Mouse (Mus musculus) forebrain, embryonic 16.5 days (tissue): ENCODE data around the gene 1110051M20Rik. TPM values are rescaled to one million over a fixed set of nuclear protein-coding genes. Genes with fewer than 3 reads are reported as not detected.
"Not testable (repeated sequence)": the region's sequence is repeated elsewhere in the genome, so short reads cannot be mapped to it uniquely, and the experiment has no call there.

Experiments
- ATAC-seq: fragments of 200-750 bp; cut with Nextera tagmentation; 2 replicates; pipeline ENCODE4 v1.8.0; 2017; ENCODE audit warnings: mild to moderate bottlenecking, moderate library complexity
- H3K27ac ChIP-seq: fragments of 300-500 bp; sonication (generic); 2 replicates; pipeline ENCODE4 v1.5.1; 2014; ENCODE audit warnings: low read length, control low read depth
- H3K27me3 ChIP-seq: fragments of 300-500 bp; sonication (generic); replicated peaks from 2 replicates; pipeline ENCODE4 v1.6.1; 2014; ENCODE audit warnings: low read length; ENCODE audit not compliant: control insufficient read depth, insufficient read depth
- H3K36me3 ChIP-seq: fragments of 300-500 bp; sonication (generic); 2 replicates; pipeline ENCODE4 v1.6.1; 2014; ENCODE audit not compliant: control insufficient read depth, insufficient read depth
- H3K4me1 ChIP-seq: fragments of 300-500 bp; sonication (generic); replicated peaks from 2 replicates; pipeline ENCODE4 v1.6.1; 2014; ENCODE audit warnings: low read length; ENCODE audit not compliant: control insufficient read depth, insufficient read depth
- H3K4me2 ChIP-seq: fragments of 300-500 bp; sonication (generic); 2 replicates; pipeline ENCODE4 v1.6.1; 2014; ENCODE audit warnings: mild to moderate bottlenecking, low read length, control low read depth
- H3K4me3 ChIP-seq: fragments of 300-500 bp; sonication (generic); replicated peaks from 2 replicates; pipeline ENCODE4 v1.5.1; 2014; ENCODE audit warnings: mild to moderate bottlenecking, low read length, control low read depth
- H3K9ac ChIP-seq: fragments of 300-500 bp; sonication (generic); replicated peaks from 2 replicates; pipeline ENCODE4 v1.6.1; 2014; ENCODE audit warnings: low read depth, low read length, control low read depth
- H3K9me3 ChIP-seq: fragments of 300-500 bp; sonication (generic); 2 replicates; pipeline ENCODE4 v1.6.1; 2016; ENCODE audit warnings: low read length; ENCODE audit not compliant: control insufficient read depth
- WGBS: fragments of 180-500 bp; shearing (Covaris S2); extraction: QIAGEN DNeasy Blood & Tissue Kit; methylation state at CpG from one replicate; pipeline ENCODE4 v1.1.7; 2014; 5-methylcytosine and 5-hydroxymethylcytosine counted together
- polyA plus RNA-seq: library from polyadenylated mRNA; unstranded; fragments of >200 nt; fragmentation: Nextera tagmentation; extraction: Ambion mirVana; gene quantifications from 2 replicates; pipeline ENCODE4 v1.2.1, GENCODE M21; 2015

The 1110051M20Rik gene
- polyA plus RNA-seq: 163 and 187 TPM in 2 replicates

DNA sequence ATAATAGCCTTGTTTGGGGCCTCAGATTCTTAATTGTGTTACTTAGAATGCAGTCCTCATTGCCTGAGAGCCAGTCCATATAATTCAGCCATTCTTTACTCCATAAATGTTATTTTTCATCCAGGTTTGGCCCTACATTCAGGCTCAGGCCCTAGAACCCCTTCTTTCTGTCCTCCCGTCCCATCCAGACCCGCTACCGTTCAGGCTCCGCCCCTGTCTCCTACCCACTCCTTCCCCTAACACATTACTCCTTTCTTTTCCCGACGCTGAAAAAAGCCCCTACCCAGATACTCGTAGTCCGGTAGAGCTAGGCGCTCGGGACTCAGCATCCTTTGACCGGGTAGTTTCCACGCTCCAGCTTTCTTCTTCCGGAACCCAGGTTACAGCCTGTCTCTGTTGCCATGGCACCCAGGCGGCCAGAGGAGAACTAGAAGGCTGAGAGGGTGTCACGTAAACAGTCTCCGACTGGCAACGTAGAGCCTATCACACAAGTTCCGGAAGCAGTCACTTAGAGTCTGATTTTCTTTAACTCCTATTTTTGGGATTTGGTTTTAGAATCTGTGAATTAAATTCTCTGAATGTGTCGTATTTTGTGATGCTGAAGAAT, at the start of gene 1110051M20Rik:
TSS of gene 1110051M20Rik (minus strand) at position 419 of the 607 bp plus-strand sequence.
- under 1% methylated on average over 19 of the region's 19 CpGs for WGBS
- Histone ChIP-seq H3K4me1 (peaks cover 9% of the 10 kb centered on the region; the same call in 1 of the 2 replicates), H3K4me3 (peak within 1 kb of the TSS; percentile 79), H3K27ac (peak within 1 kb of the TSS; percentile 81), H3K36me3 (no peaks in the 10 kb centered on the region), H3K9me3 (no peaks in the 10 kb centered on the region), H3K9ac (peak within 1 kb of the TSS; percentile 70), H3K27me3 (no peaks in the 10 kb centered on the region), H3K4me2 (peak within 1 kb of the TSS; percentile 80)
- ATAC-seq: peak; percentile 99

DNA sequence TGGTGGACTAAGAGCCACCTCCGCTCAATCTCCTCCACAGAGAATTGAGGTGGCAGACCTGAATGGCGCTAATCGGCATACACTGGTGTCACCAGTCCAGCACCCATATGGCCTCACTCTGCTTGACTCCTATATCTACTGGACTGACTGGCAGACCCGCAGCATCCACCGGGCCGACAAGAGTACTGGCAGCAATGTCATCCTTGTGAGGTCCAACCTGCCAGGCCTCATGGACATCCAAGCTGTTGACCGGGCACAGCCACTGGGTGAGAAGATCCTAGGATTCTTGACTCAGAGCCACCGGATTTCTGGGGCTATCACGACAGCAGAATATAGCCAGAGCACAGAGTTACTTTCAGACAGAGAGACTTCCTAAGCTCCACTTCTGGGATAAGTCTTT, 49.5 kb upstream of the 1110051M20Rik start:
- no peak overlapping the region for H3K4me2 ChIP-seq
- H3K27ac ChIP-seq: no peak overlapping the region
- H3K36me3 ChIP-seq: no peaks in the 10 kb centered on the region; the same call in 1 of the 2 replicates
- 97% methylated on average over 9 of the region's 9 CpGs for WGBS
- ATAC-seq: no peak
- no peak overlapping the region for H3K9ac ChIP-seq
- no peaks in the 10 kb centered on the region for H3K4me1 ChIP-seq
- no peak overlapping the region for H3K4me3 ChIP-seq
- no peaks in the 10 kb centered on the region for H3K9me3 ChIP-seq
- H3K27me3 ChIP-seq: no peaks in the 10 kb centered on the region

DNA sequence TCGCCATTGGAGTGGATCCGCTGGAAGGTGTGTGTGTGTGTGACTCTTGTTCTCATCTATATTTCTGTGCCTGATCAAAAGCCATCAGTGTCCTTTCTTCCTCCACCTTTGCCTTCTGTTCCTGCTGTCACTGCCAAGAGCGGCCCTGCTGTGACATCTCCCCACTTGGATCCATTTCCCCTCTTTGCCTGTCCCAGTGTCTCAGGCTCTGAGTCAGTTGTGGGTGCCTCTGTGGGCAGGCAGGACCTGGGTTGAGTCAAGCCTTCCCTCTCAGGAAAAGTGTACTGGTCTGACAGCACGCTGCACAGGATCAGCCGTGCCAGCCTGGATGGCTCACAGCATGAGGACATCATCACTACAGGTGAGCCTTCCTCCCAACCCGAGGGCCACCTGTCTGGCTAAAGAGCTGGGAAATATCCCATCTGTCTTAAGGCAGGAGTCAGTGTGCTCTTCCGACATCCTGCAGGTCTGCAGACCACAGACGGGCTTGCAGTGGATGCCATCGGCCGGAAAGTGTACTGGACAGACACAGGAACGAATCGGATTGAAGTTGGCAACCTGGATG, 47.6 kb upstream of the 1110051M20Rik start:
- no peaks in the 10 kb centered on the region for H3K9me3 ChIP-seq
- H3K4me1 ChIP-seq: no peaks in the 10 kb centered on the region
- no peaks in the 10 kb centered on the region for H3K27me3 ChIP-seq
- no peaks in the 10 kb centered on the region; the same call in 1 of the 2 replicates for H3K36me3 ChIP-seq
- no peak overlapping the region for H3K4me2 ChIP-seq
- 93% methylated on average over 12 of the region's 12 CpGs for WGBS
- no peak overlapping the region for H3K4me3 ChIP-seq
- no peak overlapping the region for H3K27ac ChIP-seq
- H3K9ac ChIP-seq: no peak overlapping the region
- ATAC-seq: no peak

DNA sequence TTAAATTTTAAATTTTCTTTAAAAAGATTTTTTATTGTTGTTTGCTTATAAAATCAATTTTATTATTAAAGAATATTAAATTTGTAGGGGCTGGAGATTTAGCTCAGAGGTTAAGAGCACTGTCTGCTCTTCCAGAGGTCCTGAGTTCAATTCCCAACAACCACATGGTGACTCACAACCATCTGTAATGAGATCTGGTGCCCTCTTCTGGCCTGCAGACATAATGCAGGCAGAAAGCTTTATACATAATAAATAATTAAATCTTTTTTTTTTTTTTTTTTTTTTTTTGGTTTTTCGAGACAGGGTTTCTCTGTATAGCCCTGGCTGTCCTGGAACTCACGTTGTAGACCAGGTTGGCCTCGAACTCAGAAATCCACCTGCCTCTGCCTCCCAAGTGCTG, 42.8 kb upstream of the 1110051M20Rik start:
- not testable (repeated sequence) for H3K9ac ChIP-seq, H3K36me3 ChIP-seq, H3K27ac ChIP-seq, H3K4me2 ChIP-seq, H3K4me1 ChIP-seq, H3K9me3 ChIP-seq, ATAC-seq, H3K27me3 ChIP-seq, H3K4me3 ChIP-seq
- 60% methylated on average over 3 of the region's 3 CpGs for WGBS

DNA sequence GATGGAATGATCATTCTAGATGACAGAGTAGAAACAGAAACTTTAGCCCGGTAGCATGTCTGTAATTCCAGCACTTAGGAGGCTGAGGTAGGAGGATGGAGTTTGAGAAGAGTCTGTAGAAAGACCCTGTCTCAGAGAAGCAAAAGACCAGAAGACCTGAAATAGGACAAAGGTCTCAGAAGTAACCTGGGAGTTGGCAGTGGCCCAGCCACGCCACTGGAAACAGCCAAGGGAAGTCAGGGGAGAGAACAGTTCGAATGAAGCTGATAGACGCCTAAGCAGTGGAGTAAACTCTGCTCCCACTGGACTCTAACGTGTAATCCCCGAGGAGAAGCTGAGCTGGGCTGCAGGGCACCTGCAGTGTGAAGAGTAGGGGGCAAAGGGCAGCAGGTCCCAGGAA, 40.8 kb upstream of the 1110051M20Rik start:
- no peaks in the 10 kb centered on the region for H3K27me3 ChIP-seq
- ATAC-seq: no peak
- no peak overlapping the region for H3K4me3 ChIP-seq
- H3K9ac ChIP-seq: no peak overlapping the region
- 0 out of 2 replicates have a peak, but pooled peaks cover 3% of the 10 kb centered on the region for H3K4me1 ChIP-seq
- no peaks in the 10 kb centered on the region for H3K36me3 ChIP-seq
- no peaks in the 10 kb centered on the region for H3K9me3 ChIP-seq
- WGBS: 89% methylated on average over 6 of the region's 6 CpGs
- H3K27ac ChIP-seq: no peak overlapping the region
- H3K4me2 ChIP-seq: no peak overlapping the region

DNA sequence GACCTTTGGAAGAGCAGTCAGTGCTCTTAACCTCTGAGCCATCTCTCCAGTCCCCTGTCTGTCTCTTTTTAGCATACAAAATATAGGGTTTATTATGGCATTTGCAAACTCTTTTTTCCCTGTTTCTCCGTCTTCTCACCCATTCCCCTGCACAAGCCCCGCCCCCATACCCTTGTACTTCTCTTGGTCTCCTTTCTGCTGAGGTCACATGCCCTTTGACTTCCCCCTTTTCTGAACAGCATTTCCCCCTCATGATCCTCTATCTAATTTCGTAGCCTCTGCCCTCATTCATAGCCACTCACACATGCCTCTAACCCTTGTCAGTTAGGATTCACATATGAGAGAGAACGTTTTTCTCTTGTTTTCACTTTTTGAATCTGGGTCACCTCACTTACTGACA, 40.2 kb upstream of the 1110051M20Rik start:
- no peak for ATAC-seq
- WGBS: 80% methylated on average over 4 of the region's 4 CpGs
- Histone ChIP-seq H3K27me3 (no peaks in the 10 kb centered on the region), H3K27ac (no peak overlapping the region), H3K4me1 (0 out of 2 replicates have a peak, but pooled peaks cover 3% of the 10 kb centered on the region), H3K4me2 (no peak overlapping the region), H3K4me3 (no peak overlapping the region), H3K9ac (no peak overlapping the region), H3K36me3 (no peaks in the 10 kb centered on the region), H3K9me3 (no peaks in the 10 kb centered on the region)

DNA sequence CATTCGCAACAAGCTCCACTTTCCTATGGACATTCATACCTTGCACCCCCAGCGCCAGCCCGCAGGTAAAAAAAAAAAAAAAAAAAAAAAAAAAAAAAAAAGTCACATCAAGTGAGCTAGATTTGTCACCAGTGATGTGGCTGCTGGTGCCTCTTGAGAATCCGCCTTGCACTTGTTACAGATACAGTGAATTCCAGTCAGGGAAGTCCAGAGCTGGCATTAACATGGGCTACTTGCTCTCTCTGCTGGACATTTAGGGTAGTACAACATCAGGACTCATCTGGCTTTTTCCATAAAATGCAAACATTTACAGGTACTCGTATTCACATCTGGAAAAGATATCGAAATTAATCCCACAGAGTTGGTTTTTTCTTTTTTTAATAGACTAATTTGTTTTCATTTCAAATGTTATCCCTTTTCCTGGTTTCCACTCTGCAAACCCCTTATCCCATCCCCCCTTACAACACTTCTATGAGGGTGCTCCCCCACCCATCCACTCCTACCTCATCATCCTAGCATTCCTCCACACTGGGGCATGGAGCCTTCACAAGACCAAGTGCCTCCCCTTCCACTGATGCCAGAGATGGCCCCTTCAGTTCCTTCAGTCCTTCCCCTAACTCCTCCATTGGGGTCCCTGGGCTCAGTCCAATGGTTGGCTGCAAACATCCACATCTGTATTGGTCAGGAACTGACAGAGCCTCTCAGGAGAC, 36.5 kb upstream of the 1110051M20Rik start:
- H3K36me3 ChIP-seq: no peaks in the 10 kb centered on the region
- no peak overlapping the region for H3K4me2 ChIP-seq
- H3K4me3 ChIP-seq: no peak overlapping the region
- WGBS: 65% methylated on average over 6 of the region's 6 CpGs
- 0 out of 2 replicates have a peak, but pooled peaks cover 3% of the 10 kb centered on the region for H3K4me1 ChIP-seq
- no peak overlapping the region for H3K9ac ChIP-seq
- H3K27me3 ChIP-seq: no peaks in the 10 kb centered on the region
- peak; percentile 75 for ATAC-seq
- H3K9me3 ChIP-seq: no peaks in the 10 kb centered on the region
- H3K27ac ChIP-seq: no peak overlapping the region

DNA sequence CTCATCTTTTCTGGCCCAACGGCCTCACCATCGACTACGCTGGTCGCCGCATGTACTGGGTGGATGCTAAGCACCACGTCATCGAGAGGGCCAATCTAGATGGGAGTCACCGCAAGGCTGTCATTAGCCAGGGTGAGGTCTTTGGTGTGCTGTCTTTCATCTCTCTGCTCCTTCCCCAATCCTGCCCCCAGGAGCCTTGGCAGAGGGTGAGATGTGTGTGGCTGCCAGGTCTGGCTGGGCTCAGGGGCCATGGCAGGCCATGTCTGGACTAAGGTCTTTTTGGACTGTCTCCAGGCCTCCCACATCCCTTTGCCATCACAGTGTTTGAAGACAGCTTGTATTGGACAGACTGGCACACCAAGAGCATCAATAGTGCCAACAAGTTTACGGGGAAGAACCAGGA, 35.9 kb upstream of the 1110051M20Rik start:
- Histone ChIP-seq H3K4me1 (0 out of 2 replicates have a peak, but pooled peaks cover 3% of the 10 kb centered on the region), H3K36me3 (no peaks in the 10 kb centered on the region), H3K9me3 (no peaks in the 10 kb centered on the region), H3K4me2 (no peak overlapping the region), H3K4me3 (no peak overlapping the region), H3K9ac (no peak overlapping the region), H3K27ac (no peak overlapping the region), H3K27me3 (no peaks in the 10 kb centered on the region)
- 77% methylated on average over 9 of the region's 9 CpGs for WGBS
- ATAC-seq: peak; percentile 56

DNA sequence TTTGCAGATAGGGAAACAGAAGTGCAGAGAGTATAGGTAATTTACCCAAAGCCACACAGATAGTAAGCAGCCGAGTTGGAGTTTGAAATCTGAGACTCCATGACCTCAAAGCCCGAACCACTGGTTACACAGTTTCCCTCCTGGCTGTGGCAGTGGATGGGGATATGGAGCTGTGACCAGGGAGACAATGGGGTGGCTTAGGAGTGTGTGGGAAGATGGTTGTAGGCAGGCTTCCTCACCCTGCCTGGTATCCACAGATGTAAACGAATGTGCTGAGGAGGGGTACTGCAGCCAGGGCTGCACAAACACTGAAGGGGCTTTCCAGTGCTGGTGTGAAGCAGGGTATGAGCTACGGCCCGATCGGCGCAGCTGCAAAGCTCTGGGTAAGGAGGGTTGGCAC, 32.3 kb upstream of the 1110051M20Rik start:
- no peak for ATAC-seq
- no peak overlapping the region for H3K27ac ChIP-seq
- 0 out of 2 replicates have a peak, but pooled peaks cover 3% of the 10 kb centered on the region for H3K4me1 ChIP-seq
- H3K4me2 ChIP-seq: no peak overlapping the region
- WGBS: 86% methylated on average over 7 of the region's 7 CpGs
- H3K4me3 ChIP-seq: no peak overlapping the region
- H3K9ac ChIP-seq: no peak overlapping the region
- H3K36me3 ChIP-seq: no peaks in the 10 kb centered on the region
- H3K27me3 ChIP-seq: no peaks in the 10 kb centered on the region
- no peaks in the 10 kb centered on the region for H3K9me3 ChIP-seq
